Mouse (Mus musculus) midbrain, embryonic 15.5 days (tissue): ENCODE results near the gene Sgms2. TPM values are rescaled to one million over a fixed set of nuclear protein-coding genes. Genes with fewer than 3 reads are reported as not detected.

Source experiments
- polyA plus RNA-seq: library from polyadenylated mRNA; unstranded; fragments of >200 nt; fragmentation: Nextera tagmentation; extraction: Ambion mirVana; gene quantifications from 2 replicates; pipeline ENCODE4 v1.2.1, GENCODE M21; 2015

Gene Sgms2
- polyA plus RNA-seq, 1 experiment from 2014 or later = 1.4 TPM

Other genes starting within 250 kb of the Sgms2 start
- gene Hadh, start 219.3 kb downstream of the Sgms2 start, polyA plus RNA-seq = 20.8 and 21.1 TPM in 2 replicates
- 7.3 and 8.1 TPM in 2 replicates for gene Cyp2u1, start 188.2 kb downstream of the Sgms2 start, polyA plus RNA-seq
- gene Papss1, start 73.4 kb upstream of the Sgms2 start, polyA plus RNA-seq = 117 and 124 TPM in 2 replicates